Mouse (Mus musculus): ENCODE results near the gene Oasl2. TPM values are rescaled to one million over a fixed set of nuclear protein-coding genes. Genes with fewer than 3 reads are reported as not detected.

The Oasl2 gene
- total RNA-seq, 2 experiments from 2014 or later: 1.4 to 2.4 TPM

Small RNAs within 50 kb of the gene (microRNA-seq; reads per million reads assigned to microRNA genes)
- gene Mir6240: 2.7 to 5.1 reads per million in 2 experiments

Other genes starting within 250 kb of the Oasl2 start
- 1 to 10 TPM; 1.2 to 2.0 TPM for gene Trpv4, start 238.5 kb upstream of the Oasl2 start, total RNA-seq (2021)
- 10 to 100 TPM; 27.9 to 33.4 TPM for gene Gltp, start 206.0 kb upstream of the Oasl2 start, total RNA-seq (2021)
- gene Tchp, start 189.2 kb upstream of the Oasl2 start, total RNA-seq (2021): 10 to 100 TPM; 12.0 to 13.8 TPM
- gene Ankrd13a, start 122.3 kb upstream of the Oasl2 start, total RNA-seq (2021): 10 to 100 TPM; 37.2 to 47.9 TPM
- 10 to 100 TPM; 42.4 to 45.4 TPM for gene Git2, start 121.4 kb upstream of the Oasl2 start, total RNA-seq (2021)
- gene 1500011B03Rik, start 73.5 kb upstream of the Oasl2 start, total RNA-seq (2021): 100 to 1,000 TPM; 156 to 157 TPM
- gene 4930519G04Rik, start 43.3 kb upstream of the Oasl2 start, total RNA-seq (2021): not detected
- gene Gm9936, start 38.3 kb upstream of the Oasl2 start, total RNA-seq (2021): under 1 TPM; 0.72 to 0.76 TPM
- gene Oasl1, start 26.3 kb downstream of the Oasl2 start, total RNA-seq (2021): not detected
- gene 2210016L21Rik, start 45.2 kb downstream of the Oasl2 start, total RNA-seq (2021): 100 to 1,000 TPM; 185 to 227 TPM
- not detected for gene Hnf1a, start 74.2 kb downstream of the Oasl2 start, total RNA-seq (2021)
- 10 to 100 TPM; 80.5 to 81.7 TPM for gene Sppl3, start 114.2 kb downstream of the Oasl2 start, total RNA-seq (2021)
- not detected for gene Gm10401, start 201.4 kb downstream of the Oasl2 start, total RNA-seq (2021)
- gene Acads, start 222.4 kb downstream of the Oasl2 start, total RNA-seq (2021): 10 to 100 TPM in 1 of 2 experiments, 1 to 10 TPM in 1; 8.8 to 10.3 TPM
- gene Unc119b, start 238.0 kb downstream of the Oasl2 start, total RNA-seq (2021): 10 to 100 TPM; 31.5 TPM

Data from layer of hippocampus, postnatal 36 days (tissue).